Mouse (Mus musculus): ENCODE measurements around the gene G6pc3. TPM values are rescaled to one million over a fixed set of nuclear protein-coding genes. Genes with fewer than 3 reads are reported as not detected.

Gene G6pc3
- total and polyA plus RNA-seq, 2 experiments from 2014 or later = 18.7 to 55.5 TPM

- Histone ChIP-seq H3K27ac (ENCODE audit: low read depth) (peak within 1 kb of the TSS; percentile 93), H3K36me3 (replicated peaks; ENCODE audit: control insufficient read depth, insufficient read depth, low read length) (peaks cover 20% of the 10 kb centered on the region), H3K4me1 (ENCODE audit: control insufficient read depth, insufficient read depth) (peaks cover 23% of the 10 kb centered on the region), H3K9ac (replicated peaks; ENCODE audit: low read depth, low read length) (peak within 1 kb of the TSS; percentile 90), H3K4me2 (ENCODE audit: low read depth, low read length) (peak within 1 kb of the TSS; percentile 98), H3K27me3 (ENCODE audit: control insufficient read depth, insufficient read depth, low read length) (no peaks in the 10 kb centered on the region), H3K4me3 (ENCODE audit: low read depth, low read length) (peak within 1 kb of the TSS; percentile 89), H3K9me3 (replicated peaks; ENCODE audit: control insufficient read depth, low read length) (no peaks in the 10 kb centered on the region)
- TF ChIP-seq CTCF (IDR thresholded peaks at IDR 0.05; ENCODE audit: low read depth) = no peak
- TF ChIP-seq EP300 (IDR thresholded peaks at IDR 0.05; ENCODE audit: low read depth) = no peak
- peak; percentile 90 for DNase-seq (ENCODE audit: low spot score)
- WGBS = under 1% methylated on average over 67 of the region's 70 CpGs
- peak; percentile 89 for ATAC-seq (ENCODE audit: insufficient read depth, low read depth)
Measured at GRCm38 (mm10) chr11:102184646-102185495, 4.5 kb upstream of the G6pc3 start, which contains the start of gene Lsm12. Gene Lsm12 (minus strand): TSS chr11:102185296.

GRCm38 (mm10) chr11:102185677-102186076 is 3.7 kb upstream of the G6pc3 start:
- Histone ChIP-seq H3K27me3 (ENCODE audit: control insufficient read depth, insufficient read depth, low read length) (no peaks in the 10 kb centered on the region), H3K9ac (replicated peaks; ENCODE audit: low read depth, low read length) (no peak overlapping the region), H3K36me3 (replicated peaks; ENCODE audit: control insufficient read depth, insufficient read depth, low read length) (peaks cover 20% of the 10 kb centered on the region), H3K27ac (ENCODE audit: low read depth) (peak overlapping the region; percentile 93), H3K9me3 (replicated peaks; ENCODE audit: control insufficient read depth, low read length) (no peaks in the 10 kb centered on the region), H3K4me1 (ENCODE audit: control insufficient read depth, insufficient read depth) (peaks cover 30% of the 10 kb centered on the region), H3K4me3 (ENCODE audit: low read depth, low read length) (peak overlapping the region; percentile 89), H3K4me2 (ENCODE audit: low read depth, low read length) (peak overlapping the region; percentile 98)
- TF ChIP-seq CTCF (IDR thresholded peaks at IDR 0.05; ENCODE audit: low read depth) (no peak), EP300 (IDR thresholded peaks at IDR 0.05; ENCODE audit: low read depth) (no peak)
- DNase-seq (ENCODE audit: low spot score) = no peak
- 41% methylated on average over 3 of the region's 3 CpGs for WGBS
- ATAC-seq (ENCODE audit: insufficient read depth, low read depth) = no peak

GRCm38 (mm10) chr11:102186235-102186634 is 3.2 kb upstream of the G6pc3 start:
- Histone ChIP-seq H3K4me2 (ENCODE audit: low read depth, low read length) (no peak overlapping the region), H3K27me3 (ENCODE audit: control insufficient read depth, insufficient read depth, low read length) (no peaks in the 10 kb centered on the region), H3K4me3 (ENCODE audit: low read depth, low read length) (no peak overlapping the region), H3K9ac (replicated peaks; ENCODE audit: low read depth, low read length) (no peak overlapping the region), H3K27ac (ENCODE audit: low read depth) (no peak overlapping the region), H3K9me3 (replicated peaks; ENCODE audit: control insufficient read depth, low read length) (no peaks in the 10 kb centered on the region), H3K4me1 (ENCODE audit: control insufficient read depth, insufficient read depth) (peaks cover 30% of the 10 kb centered on the region), H3K36me3 (replicated peaks; ENCODE audit: control insufficient read depth, insufficient read depth, low read length) (peaks cover 14% of the 10 kb centered on the region)
- TF ChIP-seq CTCF (IDR thresholded peaks at IDR 0.05; ENCODE audit: low read depth) = no peak
- no peak for TF ChIP-seq EP300 (IDR thresholded peaks at IDR 0.05; ENCODE audit: low read depth)
- WGBS = 54% methylated on average over 1 of the region's 1 CpGs
- DNase-seq (ENCODE audit: low spot score) = no peak
- ATAC-seq (ENCODE audit: insufficient read depth, low read depth) = no peak

GRCm38 (mm10) chr11:102188980-102189379 is 440 bp upstream of the G6pc3 start:
- Histone ChIP-seq H3K4me2 (ENCODE audit: low read depth, low read length) (peak overlapping the region; percentile 95), H3K9me3 (replicated peaks; ENCODE audit: control insufficient read depth, low read length) (no peaks in the 10 kb centered on the region), H3K27ac (ENCODE audit: low read depth) (0 out of 2 replicates have a peak overlapping the region, but pooled peaks have one; percentile 18), H3K4me1 (ENCODE audit: control insufficient read depth, insufficient read depth) (peaks cover 25% of the 10 kb centered on the region), H3K4me3 (ENCODE audit: low read depth, low read length) (peak overlapping the region; percentile 75), H3K36me3 (replicated peaks; ENCODE audit: control insufficient read depth, insufficient read depth, low read length) (peaks cover 9% of the 10 kb centered on the region; the same call in 1 of the 2 replicates), H3K27me3 (ENCODE audit: control insufficient read depth, insufficient read depth, low read length) (no peaks in the 10 kb centered on the region), H3K9ac (replicated peaks; ENCODE audit: low read depth, low read length) (no peak overlapping the region)
- TF ChIP-seq EP300 (IDR thresholded peaks at IDR 0.05; ENCODE audit: low read depth) (no peak; the same call in 1 of the 2 replicates), CTCF (IDR thresholded peaks at IDR 0.05; ENCODE audit: low read depth) (no peak)
- ATAC-seq (ENCODE audit: insufficient read depth, low read depth) (no peak), DNase-seq (ENCODE audit: low spot score) (no peak)
- WGBS = 61% methylated on average over 6 of the region's 6 CpGs

- DNase-seq (ENCODE audit: low spot score) = no peak
- peaks cover 28% of the 10 kb centered on the region for H3K36me3 ChIP-seq (replicated peaks; ENCODE audit: control insufficient read depth, insufficient read depth, low read length)
- no peak overlapping the region for H3K4me3 ChIP-seq (ENCODE audit: low read depth, low read length)
- no peak overlapping the region for H3K27ac ChIP-seq (ENCODE audit: low read depth)
- H3K27me3 ChIP-seq (ENCODE audit: control insufficient read depth, insufficient read depth, low read length) = no peaks in the 10 kb centered on the region
- peaks cover 15% of the 10 kb centered on the region for H3K4me1 ChIP-seq (ENCODE audit: control insufficient read depth, insufficient read depth)
- TF ChIP-seq EP300 (IDR thresholded peaks at IDR 0.05; ENCODE audit: low read depth) (no peak), CTCF (IDR thresholded peaks at IDR 0.05; ENCODE audit: low read depth) (no peak)
- H3K9ac ChIP-seq (replicated peaks; ENCODE audit: low read depth, low read length) = no peak overlapping the region
- H3K9me3 ChIP-seq (replicated peaks; ENCODE audit: control insufficient read depth, low read length) = no peaks in the 10 kb centered on the region
- 73% methylated on average over 4 of the region's 4 CpGs for WGBS
- no peak overlapping the region for H3K4me2 ChIP-seq (ENCODE audit: low read depth, low read length)
- no peak for ATAC-seq (ENCODE audit: insufficient read depth, low read depth)
Measured at GRCm38 (mm10) chr11:102190848-102191247, 1.4 kb downstream of the G6pc3 start.
